Mouse (Mus musculus): ENCODE results near the gene Ric1. TPM values are rescaled to one million over a fixed set of nuclear protein-coding genes. Genes with fewer than 3 reads are reported as not detected.

Gene Ric1
- polyA plus RNA-seq, 1 experiment, result 8.9 TPM

DNA sequence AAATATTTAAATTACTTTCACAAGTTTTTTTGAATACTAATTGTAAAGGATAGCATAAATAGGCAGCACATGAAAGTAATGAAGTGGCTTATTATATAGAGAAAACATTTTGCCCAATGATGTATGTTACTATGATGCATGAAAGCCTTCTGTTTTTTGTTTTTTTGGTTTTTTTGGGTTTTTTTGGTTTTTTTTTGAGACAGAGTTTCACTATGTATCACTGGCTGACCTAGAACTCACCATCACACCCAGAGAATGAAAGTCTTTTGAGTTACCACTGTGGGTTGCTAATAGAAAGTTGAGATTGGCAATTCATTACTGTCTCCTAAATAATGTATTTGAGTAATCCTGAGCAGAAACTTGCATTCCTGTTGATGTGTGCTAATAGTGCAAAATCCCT, 4.8 kb downstream of the Ric1 start:
- Histone ChIP-seq H3K27me3 (replicated peaks; ENCODE audit: control insufficient read depth, insufficient read depth, low read length) (no peaks in the 10 kb centered on the region), H3K27ac (ENCODE audit: insufficient read depth, low read depth, low read length) (no peak overlapping the region), H3K4me1 (ENCODE audit: control insufficient read depth, insufficient read depth, low read length) (peaks cover 7% of the 10 kb centered on the region; the same call in 1 of the 2 replicates), H3K4me3 (ENCODE audit: insufficient read depth, low read depth, low read length) (no peak overlapping the region), H3K36me3 (ENCODE audit: control insufficient read depth, insufficient read depth, low read length) (no peaks in the 10 kb centered on the region)
- no peak for DNase-seq
- no peak for TF ChIP-seq CTCF (conservative IDR thresholded peaks at IDR 0.05; ENCODE audit: insufficient read depth, insufficient read length, low read depth, low read length)

DNA sequence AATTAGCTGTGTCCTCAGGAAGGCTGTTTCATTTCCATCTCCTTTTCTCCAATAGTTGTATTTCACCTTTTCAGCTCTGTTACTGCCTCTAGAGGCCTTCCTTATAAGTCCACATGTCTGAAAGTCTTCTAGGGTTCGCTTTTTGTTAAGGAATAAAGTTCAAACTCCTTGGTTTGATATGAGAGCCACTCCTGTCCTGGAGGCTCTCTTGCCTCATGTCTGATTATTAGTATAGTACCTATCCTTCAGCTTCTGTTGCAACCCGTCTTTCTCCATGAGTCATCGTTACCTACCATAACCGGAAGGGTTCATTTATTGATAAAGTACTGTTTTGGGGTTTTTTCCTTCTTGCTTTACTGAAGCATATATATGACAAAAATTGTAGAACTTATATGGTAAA, 5.2 kb downstream of the Ric1 start:
- no peak overlapping the region for H3K4me3 ChIP-seq (ENCODE audit: insufficient read depth, low read depth, low read length)
- TF ChIP-seq POLR2A (IDR thresholded peaks at IDR 0.05; ENCODE audit: low read depth, low read length) (no peak), CTCF (conservative IDR thresholded peaks at IDR 0.05; ENCODE audit: insufficient read depth, insufficient read length, low read depth, low read length) (no peak)
- peaks cover 7% of the 10 kb centered on the region; the same call in 1 of the 2 replicates for H3K4me1 ChIP-seq (ENCODE audit: control insufficient read depth, insufficient read depth, low read length)
- WGBS, result 86% methylated on average over 4 of the region's 4 CpGs
- no peaks in the 10 kb centered on the region for H3K36me3 ChIP-seq (ENCODE audit: control insufficient read depth, insufficient read depth, low read length)
- no peak for DNase-seq
- H3K27ac ChIP-seq (ENCODE audit: insufficient read depth, low read depth, low read length), result no peak overlapping the region
- H3K27me3 ChIP-seq (replicated peaks; ENCODE audit: control insufficient read depth, insufficient read depth, low read length), result no peaks in the 10 kb centered on the region

- Histone ChIP-seq H3K4me3 (ENCODE audit: insufficient read depth, low read depth, low read length) (no peak overlapping the region), H3K4me1 (ENCODE audit: control insufficient read depth, insufficient read depth, low read length) (peaks cover 5% of the 10 kb centered on the region; the same call in 1 of the 2 replicates), H3K27me3 (replicated peaks; ENCODE audit: control insufficient read depth, insufficient read depth, low read length) (no peaks in the 10 kb centered on the region), H3K27ac (ENCODE audit: insufficient read depth, low read depth, low read length) (no peak overlapping the region), H3K36me3 (ENCODE audit: control insufficient read depth, insufficient read depth, low read length) (no peaks in the 10 kb centered on the region)
- TF ChIP-seq CTCF (conservative IDR thresholded peaks at IDR 0.05; ENCODE audit: insufficient read depth, insufficient read length, low read depth, low read length) (no peak), POLR2A (IDR thresholded peaks at IDR 0.05; ENCODE audit: low read depth, low read length) (no peak)
- DNase-seq, result no peak
- WGBS, result 81% methylated on average over 2 of the region's 2 CpGs
These were observed 6.5 kb downstream of the Ric1 start for GRCm38 (mm10) chr19:29528568-29528967.

GRCm38 (mm10) chr19:29534030-29534429, 11.9 kb downstream of the Ric1 start:
- H3K27me3 ChIP-seq (replicated peaks; ENCODE audit: control insufficient read depth, insufficient read depth, low read length), result no peaks in the 10 kb centered on the region
- no peak for DNase-seq
- TF ChIP-seq CTCF (conservative IDR thresholded peaks at IDR 0.05; ENCODE audit: insufficient read depth, insufficient read length, low read depth, low read length) (no peak), POLR2A (IDR thresholded peaks at IDR 0.05; ENCODE audit: low read depth, low read length) (no peak)
- no peak overlapping the region for H3K27ac ChIP-seq (ENCODE audit: insufficient read depth, low read depth, low read length)
- H3K4me1 ChIP-seq (ENCODE audit: control insufficient read depth, insufficient read depth, low read length), result no peaks in the 10 kb centered on the region
- no peak overlapping the region for H3K4me3 ChIP-seq (ENCODE audit: insufficient read depth, low read depth, low read length)
- WGBS, result 74% methylated on average over 5 of the region's 5 CpGs
- H3K36me3 ChIP-seq (ENCODE audit: control insufficient read depth, insufficient read depth, low read length), result no peaks in the 10 kb centered on the region; the same call in 1 of the 2 replicates

DNA sequence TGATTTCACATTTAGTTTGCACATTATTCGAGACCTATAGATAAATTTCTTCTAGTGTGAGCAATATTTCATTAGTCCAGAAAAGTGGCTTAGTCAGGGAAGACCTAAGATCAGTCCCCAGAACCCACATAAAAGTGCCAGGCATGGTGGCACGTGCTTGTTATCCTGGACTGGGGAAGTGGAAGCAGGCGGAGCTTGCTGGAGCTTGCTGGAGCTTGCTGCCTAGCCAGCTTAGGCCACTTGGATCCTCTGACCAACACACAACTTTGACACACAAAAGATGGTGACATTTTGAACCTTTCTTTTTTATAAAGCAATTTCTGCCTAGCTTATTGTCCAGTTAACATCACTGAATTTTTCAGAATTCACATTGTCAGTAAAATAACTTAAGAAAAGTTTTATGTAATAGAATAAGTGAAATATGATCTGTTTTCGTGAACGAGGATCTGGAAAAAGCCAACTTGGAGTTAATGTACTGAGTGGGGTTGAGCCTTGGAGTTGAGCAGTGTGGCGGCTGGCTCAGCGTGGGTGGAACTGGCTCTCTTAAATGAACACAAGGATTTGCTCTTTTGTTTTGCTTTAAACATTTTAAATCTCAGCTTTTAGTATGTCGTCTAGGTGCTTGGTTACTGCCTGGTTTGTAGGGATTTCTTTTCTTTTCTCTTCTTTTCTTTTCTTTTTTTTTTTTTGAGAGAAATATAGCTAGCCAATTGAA, 20.3 kb downstream of the Ric1 start:
- Histone ChIP-seq H3K27me3 (replicated peaks; ENCODE audit: control insufficient read depth, insufficient read depth, low read length) (no peaks in the 10 kb centered on the region), H3K4me1 (ENCODE audit: control insufficient read depth, insufficient read depth, low read length) (0 out of 2 replicates have a peak, but pooled peaks cover 2% of the 10 kb centered on the region), H3K27ac (ENCODE audit: insufficient read depth, low read depth, low read length) (no peak overlapping the region), H3K36me3 (ENCODE audit: control insufficient read depth, insufficient read depth, low read length) (no peaks in the 10 kb centered on the region), H3K4me3 (ENCODE audit: insufficient read depth, low read depth, low read length) (no peak overlapping the region)
- WGBS, result 60% methylated on average over 8 of the region's 8 CpGs
- TF ChIP-seq POLR2A (IDR thresholded peaks at IDR 0.05; ENCODE audit: low read depth, low read length), result no peak
- no peak for TF ChIP-seq CTCF (conservative IDR thresholded peaks at IDR 0.05; ENCODE audit: insufficient read depth, insufficient read length, low read depth, low read length)
- no peak for DNase-seq

DNA sequence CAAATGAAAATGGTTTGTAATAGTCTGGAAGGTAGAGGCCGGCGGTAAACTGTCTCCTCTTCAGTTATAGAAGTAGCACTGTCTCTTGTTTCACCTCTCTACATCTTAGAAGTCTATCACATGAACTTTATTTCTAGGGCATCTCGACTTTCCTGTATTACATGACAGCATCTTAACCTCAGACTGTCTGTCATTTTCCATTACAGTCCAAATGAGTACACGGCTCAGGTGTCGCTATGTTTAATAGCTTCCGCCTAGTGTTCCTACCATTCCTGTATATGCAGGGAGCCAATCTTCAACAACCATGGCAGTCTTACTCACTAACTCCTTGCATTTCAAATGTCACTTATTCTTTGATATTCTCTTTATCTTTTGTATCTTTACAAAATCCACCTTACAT, 21.9 kb downstream of the Ric1 start:
- Histone ChIP-seq H3K4me1 (ENCODE audit: control insufficient read depth, insufficient read depth, low read length) (0 out of 2 replicates have a peak, but pooled peaks cover 2% of the 10 kb centered on the region), H3K36me3 (ENCODE audit: control insufficient read depth, insufficient read depth, low read length) (no peaks in the 10 kb centered on the region), H3K27ac (ENCODE audit: insufficient read depth, low read depth, low read length) (no peak overlapping the region), H3K4me3 (ENCODE audit: insufficient read depth, low read depth, low read length) (no peak overlapping the region), H3K27me3 (replicated peaks; ENCODE audit: control insufficient read depth, insufficient read depth, low read length) (no peaks in the 10 kb centered on the region)
- WGBS, result 83% methylated on average over 6 of the region's 6 CpGs
- no peak for TF ChIP-seq CTCF (conservative IDR thresholded peaks at IDR 0.05; ENCODE audit: insufficient read depth, insufficient read length, low read depth, low read length)
- TF ChIP-seq POLR2A (IDR thresholded peaks at IDR 0.05; ENCODE audit: low read depth, low read length), result no peak
- no peak for DNase-seq

DNA sequence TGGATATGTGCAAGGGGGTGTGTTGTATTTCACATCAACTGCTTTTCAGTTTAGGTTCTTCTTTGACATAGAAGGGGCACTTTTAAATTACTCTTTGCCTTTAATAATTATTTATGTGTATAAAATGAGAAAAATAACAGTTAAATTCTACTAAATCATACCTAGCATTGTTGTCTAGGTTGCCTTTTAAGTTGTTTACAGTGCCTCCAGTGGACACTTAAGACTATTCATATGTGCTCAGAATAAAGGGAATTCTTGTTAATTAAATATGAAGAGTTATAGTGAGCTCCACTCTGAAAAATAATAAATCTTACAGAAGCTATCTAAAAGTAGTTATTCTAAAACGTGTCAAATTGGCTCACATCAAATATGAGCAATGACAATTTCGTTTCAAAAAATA, 28.5 kb downstream of the Ric1 start:
- no peak for TF ChIP-seq CTCF (conservative IDR thresholded peaks at IDR 0.05; ENCODE audit: insufficient read depth, insufficient read length, low read depth, low read length)
- TF ChIP-seq POLR2A (IDR thresholded peaks at IDR 0.05; ENCODE audit: low read depth, low read length), result no peak
- H3K4me3 ChIP-seq (ENCODE audit: insufficient read depth, low read depth, low read length), result no peak overlapping the region
- H3K27ac ChIP-seq (ENCODE audit: insufficient read depth, low read depth, low read length), result no peak overlapping the region
- H3K27me3 ChIP-seq (replicated peaks; ENCODE audit: control insufficient read depth, insufficient read depth, low read length), result no peaks in the 10 kb centered on the region
- no peaks in the 10 kb centered on the region for H3K4me1 ChIP-seq (ENCODE audit: control insufficient read depth, insufficient read depth, low read length)
- no peaks in the 10 kb centered on the region for H3K36me3 ChIP-seq (ENCODE audit: control insufficient read depth, insufficient read depth, low read length)
- 81% methylated on average over 2 of the region's 2 CpGs for WGBS
- no peak for DNase-seq
